Mouse (Mus musculus) right cerebral cortex, postnatal 4 days (tissue): ENCODE measurements at regions not wholly inside any gene's neighbourhood (a gene's known extent, or its start where the extent isn't known, plus 50 kb on each side); places are given as distances from the start of the nearest gene placed in this dataset.
"Not testable (repeated sequence)": the region's sequence is repeated elsewhere in the genome, so short reads cannot be mapped to it uniquely, and the experiment has no call there.

ENCODE experiments used
- DNase-seq: peaks from one replicate; pipeline ENCODE4 v3.0.0-alpha.2; 2022

GRCm38 (mm10) chr15:32749971-32750370 is 505.4 kb downstream of the Sema5a start:
- no peak for DNase-seq

GRCm38 (mm10) chr15:32751991-32752390 is 507.4 kb downstream of the Sema5a start:
- DNase-seq, result no peak

- no peak for DNase-seq
These were observed 515.5 kb downstream of the Sema5a start for GRCm38 (mm10) chr15:32760141-32760540.

- peak; percentile 11 for DNase-seq
These were observed 521.5 kb downstream of the Sema5a start for GRCm38 (mm10) chr15:32766011-32766701.

- DNase-seq, result no peak
These were observed 522.3 kb downstream of the Sema5a start for GRCm38 (mm10) chr15:32766746-32767471.

- DNase-seq, result not testable (repeated sequence)
These were observed 533.6 kb downstream of the Sema5a start for GRCm38 (mm10) chr15:32778226-32778598.

GRCm38 (mm10) chr15:32778599-32779273 is 534.1 kb downstream of the Sema5a start:
- peak; percentile 71 for DNase-seq

- not testable (repeated sequence) for DNase-seq
These were observed 534.6 kb downstream of the Sema5a start for GRCm38 (mm10) chr15:32779274-32779615.

GRCm38 (mm10) chr15:32781609-32782008 is 537.0 kb downstream of the Sema5a start:
- DNase-seq, result not testable (repeated sequence)

GRCm38 (mm10) chr15:32799222-32799621 is 554.6 kb downstream of the Sema5a start:
- no peak for DNase-seq

GRCm38 (mm10) chr15:32810849-32811632 is 566.4 kb downstream of the Sema5a start:
- no peak for DNase-seq

GRCm38 (mm10) chr15:32839966-32840365 is 595.4 kb downstream of the Sema5a start:
- DNase-seq, result no peak
